Mouse (Mus musculus) liver, postnatal 0 days (tissue): ENCODE results near the gene Gm16485.

Source experiments
- CTCF ChIP-seq: sonication (generic); IDR thresholded peaks from 2 replicates; pipeline ENCODE4 v1.5.1; 2016; ENCODE audit warnings: antibody characterized with exemption, low read depth
- EP300 ChIP-seq: IDR thresholded peaks from 2 replicates; pipeline ENCODE4 v1.6.1; 2016; ENCODE audit warnings: antibody characterized with exemption, low read depth, mild to moderate bottlenecking

DNA sequence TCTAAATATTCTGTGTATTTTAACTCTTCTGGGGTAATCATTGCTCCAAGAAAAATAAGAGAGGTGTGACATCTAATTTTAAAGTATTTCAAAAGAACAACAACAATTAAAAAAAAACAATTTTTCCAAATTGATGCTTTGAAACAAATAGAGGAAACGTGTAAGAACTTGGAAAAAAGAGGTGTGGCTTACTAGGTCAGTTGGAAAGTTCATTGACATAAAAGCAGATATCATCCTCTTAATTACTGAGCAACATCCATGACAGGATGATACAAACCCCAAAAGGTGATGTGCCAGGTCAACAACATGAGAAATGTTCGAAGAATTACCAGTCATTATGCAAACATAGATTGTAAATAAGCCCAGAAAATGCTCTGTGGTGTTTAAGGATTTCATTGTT, at the start of gene Gm16485:
- TF ChIP-seq CTCF = no peak
- no peak for TF ChIP-seq EP300
